Mouse (Mus musculus) hindbrain, embryonic 10.5 days (tissue): ENCODE data around the gene Cabin1. TPM values are rescaled to one million over a fixed set of nuclear protein-coding genes. Genes with fewer than 3 reads are reported as not detected.

ENCODE experiments used
- DNase-seq: peaks from one replicate; pipeline ENCODE4 v3.0.0-alpha.2; 2017; ENCODE audit warnings: low spot score
- H3K27ac ChIP-seq: fragments of 300-500 bp; sonication (generic); 2 replicates; pipeline ENCODE4 v1.5.1; 2016; ENCODE audit warnings: mild to moderate bottlenecking, moderate library complexity
- H3K27me3 ChIP-seq: fragments of 300-500 bp; sonication (generic); 2 replicates; pipeline ENCODE4 v1.6.1; 2016; ENCODE audit warnings: mild to moderate bottlenecking; ENCODE audit not compliant: poor library complexity, insufficient read depth, severe bottlenecking
- H3K36me3 ChIP-seq: fragments of 300-500 bp; sonication (generic); 2 replicates; pipeline ENCODE4 v1.6.1; 2016; ENCODE audit warnings: mild to moderate bottlenecking, moderate library complexity
- H3K4me1 ChIP-seq: fragments of 300-500 bp; sonication (generic); replicated peaks from 2 replicates; pipeline ENCODE4 v1.6.1; 2016; ENCODE audit warnings: mild to moderate bottlenecking
- H3K4me3 ChIP-seq: fragments of 300-500 bp; sonication (generic); 2 replicates; pipeline ENCODE4 v1.5.1; 2016; ENCODE audit warnings: mild to moderate bottlenecking, moderate library complexity
- H3K9me3 ChIP-seq: fragments of 300-500 bp; sonication (generic); 2 replicates; pipeline ENCODE4 v1.6.1; 2016; ENCODE audit warnings: mild to moderate bottlenecking, moderate library complexity
- WGBS: fragments of 180-500 bp; shearing (Covaris S2); methylation state at CpG from one replicate; pipeline ENCODE4 v1.1.7; 2016; 5-methylcytosine and 5-hydroxymethylcytosine counted together
- polyA plus RNA-seq: library from polyadenylated mRNA; unstranded; fragments of >200 nt; fragmentation: Nextera tagmentation; extraction: Ambion mirVana; gene quantifications from 2 replicates; pipeline ENCODE4 v1.2.1, GENCODE M21; 2016

Cabin1 gene
- polyA plus RNA-seq, 1 experiment from 2014 or later: 36.8 TPM

DNA sequence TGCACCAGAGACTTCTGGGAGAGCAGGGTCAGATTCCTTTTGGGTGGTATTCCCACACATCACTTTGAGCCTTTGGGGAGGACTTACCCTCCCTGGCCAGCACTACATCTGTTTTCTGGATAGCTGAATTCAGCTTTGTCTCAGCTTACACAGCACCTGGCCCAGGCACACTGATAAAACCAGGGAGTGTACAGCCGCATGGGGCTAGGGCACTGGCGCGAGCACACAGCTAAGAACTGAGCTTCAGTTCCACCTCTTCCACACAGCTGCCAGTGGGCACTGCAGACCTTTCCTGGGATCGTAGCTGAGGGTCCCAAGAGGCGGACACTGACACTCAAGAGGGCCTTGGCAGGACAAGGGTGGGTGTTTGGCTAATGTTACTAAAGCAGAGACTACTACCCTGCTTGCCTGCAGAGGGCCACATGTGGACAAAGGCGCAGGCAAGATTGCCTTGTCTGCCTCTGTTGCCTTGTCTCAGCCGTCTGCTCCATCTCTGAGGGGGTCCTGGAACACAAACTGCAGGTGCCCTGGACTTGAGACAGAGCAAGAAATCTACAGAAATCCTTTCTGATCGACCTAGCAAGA, 57.4 kb downstream of the Cabin1 start:
- Histone ChIP-seq H3K36me3 (peaks cover 92% of the 10 kb centered on the region), H3K4me3 (no peak overlapping the region), H3K27ac (no peak overlapping the region), H3K4me1 (0 out of 2 replicates have a peak, but pooled peaks cover 7% of the 10 kb centered on the region), H3K9me3 (no peaks in the 10 kb centered on the region), H3K27me3 (no peaks in the 10 kb centered on the region)
- DNase-seq: no peak
- WGBS: 86% methylated on average over 8 of the region's 8 CpGs

DNA sequence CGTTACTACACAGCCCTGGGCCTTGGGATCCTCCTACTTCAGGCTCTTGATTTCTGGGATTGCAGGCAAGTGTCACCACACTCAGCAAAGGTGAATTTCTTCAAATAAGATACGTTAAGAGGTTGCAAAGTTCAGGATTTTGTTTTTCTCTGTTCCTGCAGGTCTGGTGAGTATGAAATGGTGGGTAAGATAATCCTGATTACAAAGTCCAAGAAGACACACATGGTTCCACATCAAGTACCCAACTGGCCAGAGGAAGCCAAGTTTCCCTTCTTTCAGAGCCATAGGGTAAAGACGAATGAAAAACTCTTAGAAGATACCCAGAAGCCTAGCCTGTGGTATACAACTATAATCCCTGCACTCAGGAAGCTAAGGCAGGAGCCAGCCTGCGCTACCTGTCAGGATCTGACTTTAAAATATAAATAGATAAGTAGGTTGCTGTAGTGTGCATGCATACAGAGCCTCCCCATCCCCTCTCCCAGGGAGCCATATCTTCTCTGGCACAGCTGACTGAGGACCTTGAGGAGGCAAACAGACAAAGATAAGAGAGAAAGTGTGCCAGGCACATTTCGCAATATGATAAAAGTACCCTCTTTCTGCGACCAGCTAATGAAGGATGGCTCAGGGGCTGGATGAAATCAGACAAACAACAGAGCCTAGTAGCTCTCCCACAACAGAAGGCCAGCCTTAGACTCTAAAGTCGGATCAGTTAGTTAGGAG, 58.3 kb downstream of the Cabin1 start:
- Histone ChIP-seq H3K4me1 (0 out of 2 replicates have a peak, but pooled peaks cover 7% of the 10 kb centered on the region), H3K27ac (no peak overlapping the region), H3K36me3 (peaks cover 83% of the 10 kb centered on the region), H3K9me3 (no peaks in the 10 kb centered on the region), H3K27me3 (no peaks in the 10 kb centered on the region), H3K4me3 (no peak overlapping the region)
- no peak for DNase-seq
- WGBS: 85% methylated on average over 7 of the region's 7 CpGs

DNA sequence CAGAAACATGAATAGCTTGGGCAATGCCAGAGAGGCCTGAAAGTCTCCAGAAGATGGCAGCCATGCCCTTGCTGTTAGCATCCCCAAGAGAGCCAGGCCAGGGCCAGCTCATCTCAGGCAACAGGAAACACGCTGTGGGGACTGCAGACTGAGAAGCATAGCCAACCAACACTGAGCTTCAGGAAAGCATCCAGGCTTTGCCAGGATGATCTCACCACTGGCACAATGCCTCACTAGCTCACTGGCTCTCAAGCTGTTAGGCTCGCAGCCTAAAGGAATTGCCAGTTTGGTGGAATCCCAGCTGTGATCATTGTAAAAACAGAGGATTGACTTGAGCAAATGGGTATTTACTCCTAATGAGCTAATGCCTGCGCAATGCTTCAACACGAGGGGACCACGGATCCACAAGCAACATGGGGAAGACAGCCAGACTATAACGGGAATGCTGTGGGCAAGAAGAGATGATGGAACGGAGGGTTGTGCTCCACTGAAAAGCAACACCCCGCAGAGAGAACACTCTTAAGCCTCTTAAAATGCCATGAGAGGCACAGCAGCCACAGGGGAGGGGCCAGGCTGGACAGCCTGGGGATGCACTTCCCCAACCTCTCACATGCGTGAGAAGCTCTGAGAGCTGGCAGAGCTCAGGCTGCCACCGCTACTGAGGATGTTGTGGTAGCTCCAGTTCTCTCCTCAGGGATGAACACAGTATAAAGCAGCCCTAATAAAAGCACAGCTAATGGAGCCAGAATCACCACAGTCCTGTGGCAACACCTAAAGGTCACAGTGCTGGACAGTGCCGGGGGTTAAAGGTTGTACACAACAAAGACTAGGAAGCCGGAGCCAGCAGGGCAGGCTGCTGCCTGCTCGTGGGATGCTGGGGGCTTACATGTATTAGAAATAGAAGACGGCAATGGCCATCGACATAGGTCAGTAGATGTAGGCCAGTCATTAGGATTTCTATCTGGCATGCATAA, 59.6 kb downstream of the Cabin1 start:
- Histone ChIP-seq H3K4me3 (no peak overlapping the region), H3K9me3 (no peaks in the 10 kb centered on the region), H3K27ac (0 out of 2 replicates have a peak overlapping the region, but pooled peaks have one; percentile 8), H3K27me3 (no peaks in the 10 kb centered on the region), H3K36me3 (peaks cover 81% of the 10 kb centered on the region), H3K4me1 (0 out of 2 replicates have a peak, but pooled peaks cover 7% of the 10 kb centered on the region)
- 78% methylated on average over 15 of the region's 15 CpGs for WGBS
- DNase-seq: no peak

DNA sequence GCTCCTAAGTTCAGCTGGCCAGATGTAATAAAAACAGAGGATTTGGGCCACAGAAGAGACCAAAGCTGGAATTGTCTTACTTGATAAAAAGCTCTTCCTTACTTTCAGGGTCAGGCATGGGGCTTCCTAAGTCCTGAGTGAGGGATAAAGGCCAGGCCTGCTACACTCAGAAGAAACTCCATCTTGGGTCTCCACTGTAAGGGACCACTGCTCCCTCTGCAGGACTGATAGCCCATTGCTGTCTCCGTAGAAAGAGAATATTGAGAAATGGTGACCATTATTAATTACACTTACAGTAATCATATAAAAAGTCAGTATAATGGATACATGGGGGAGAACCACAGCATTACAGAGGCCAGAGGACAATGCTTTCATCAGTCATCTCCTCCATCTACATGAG, 60.6 kb downstream of the Cabin1 start:
- no peaks in the 10 kb centered on the region for H3K9me3 ChIP-seq
- H3K27me3 ChIP-seq: no peaks in the 10 kb centered on the region
- no peak for DNase-seq
- peaks cover 81% of the 10 kb centered on the region for H3K36me3 ChIP-seq
- 0 out of 2 replicates have a peak, but pooled peaks cover 6% of the 10 kb centered on the region for H3K4me1 ChIP-seq
- no peak overlapping the region for H3K4me3 ChIP-seq
- no peak overlapping the region for H3K27ac ChIP-seq
- WGBS: 71% methylated on average over 1 of the region's 1 CpGs

DNA sequence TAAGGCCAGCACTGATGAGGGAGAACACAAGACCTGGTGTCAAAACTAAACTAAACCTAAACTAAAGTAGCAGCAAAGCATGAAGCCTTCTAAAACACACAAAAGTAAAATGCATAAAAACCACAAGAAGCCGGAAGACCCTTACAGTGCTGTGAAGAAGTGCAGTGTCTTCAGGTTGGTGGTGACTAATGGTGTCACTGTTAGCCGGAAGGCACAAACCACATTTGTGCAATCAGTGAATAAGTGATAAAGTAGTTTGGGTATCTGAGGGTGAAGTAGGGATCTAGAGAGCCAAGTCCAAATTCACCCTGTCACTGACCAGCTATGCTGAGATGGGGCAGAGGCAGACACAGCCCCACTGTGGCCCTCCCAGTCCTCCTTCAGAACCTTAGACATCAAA, 61.6 kb downstream of the Cabin1 start:
- Histone ChIP-seq H3K27ac (no peak overlapping the region), H3K9me3 (no peaks in the 10 kb centered on the region), H3K4me3 (no peak overlapping the region), H3K36me3 (peaks cover 81% of the 10 kb centered on the region), H3K27me3 (no peaks in the 10 kb centered on the region), H3K4me1 (0 out of 2 replicates have a peak, but pooled peaks cover 5% of the 10 kb centered on the region)
- 90% methylated on average over 2 of the region's 2 CpGs for WGBS
- no peak for DNase-seq

- H3K27ac ChIP-seq: no peak overlapping the region
- 94% methylated on average over 6 of the region's 6 CpGs for WGBS
- H3K27me3 ChIP-seq: no peaks in the 10 kb centered on the region
- DNase-seq: no peak
- peaks cover 82% of the 10 kb centered on the region for H3K36me3 ChIP-seq
- H3K4me3 ChIP-seq: no peak overlapping the region
- H3K9me3 ChIP-seq: no peaks in the 10 kb centered on the region
- H3K4me1 ChIP-seq: 0 out of 2 replicates have a peak, but pooled peaks cover 5% of the 10 kb centered on the region
These were observed 62.9 kb downstream of the Cabin1 start for GRCm38 (mm10) chr10:75701280-75701679.

DNA sequence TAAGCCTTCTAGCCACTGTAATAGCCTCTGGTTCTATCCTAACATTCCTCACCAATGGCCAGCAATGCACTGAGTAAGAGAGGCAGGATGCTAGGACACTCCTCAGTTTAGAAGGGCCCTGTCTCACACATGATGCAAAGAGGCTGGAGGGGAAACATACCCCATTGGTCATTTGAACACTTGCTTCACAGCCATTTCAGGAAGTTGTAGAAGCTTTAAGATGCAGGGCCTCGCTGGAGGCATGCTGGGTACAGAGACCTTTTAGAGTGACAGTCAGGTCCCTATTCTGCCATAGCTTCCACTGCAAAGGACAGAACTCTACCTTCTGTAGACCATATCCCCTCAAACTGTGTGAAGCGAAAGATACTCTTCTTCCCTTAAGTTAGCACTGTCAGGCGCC, 66.4 kb downstream of the Cabin1 start:
- H3K27ac ChIP-seq: no peak overlapping the region

DNA sequence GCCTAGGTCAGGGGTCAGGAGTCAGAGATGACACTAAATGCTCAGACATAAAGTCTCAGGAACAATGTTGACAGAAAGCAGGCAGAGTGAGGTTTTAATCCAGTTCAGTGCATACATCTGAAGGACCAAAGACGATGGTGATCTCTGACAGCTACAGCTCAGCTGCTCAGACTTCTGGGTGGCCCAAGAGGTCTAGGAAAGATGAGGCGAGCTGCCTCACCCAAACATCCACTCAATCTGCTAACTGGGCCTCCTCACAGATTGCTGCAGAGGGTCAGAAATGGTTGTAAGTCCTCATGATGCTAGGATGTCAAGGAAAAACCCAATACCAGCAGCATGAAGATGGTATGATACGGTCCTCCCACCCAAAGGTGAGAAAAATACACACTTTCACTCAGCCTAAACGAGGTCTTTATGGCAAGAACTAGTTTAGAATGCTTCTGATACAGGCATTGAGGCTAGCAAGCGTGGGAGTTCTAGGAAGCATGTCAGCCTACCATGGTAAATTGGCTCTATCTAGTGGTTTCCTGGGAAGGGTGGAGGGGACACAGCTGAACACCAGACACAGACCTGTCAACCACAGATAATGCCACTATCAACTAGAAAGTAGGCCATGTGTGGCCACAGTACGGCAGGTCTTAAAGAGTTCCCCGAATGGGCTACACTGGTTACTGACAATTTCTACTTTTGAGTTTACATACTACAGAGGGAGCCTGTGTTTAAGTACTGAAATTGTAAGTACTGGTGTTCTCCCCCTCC, 67.4 kb downstream of the Cabin1 start:
- Histone ChIP-seq H3K4me1 (peaks cover 4% of the 10 kb centered on the region; the same call in 1 of the 2 replicates), H3K27me3 (no peaks in the 10 kb centered on the region), H3K4me3 (no peak overlapping the region), H3K36me3 (peaks cover 88% of the 10 kb centered on the region), H3K27ac (no peak overlapping the region), H3K9me3 (no peaks in the 10 kb centered on the region)
- DNase-seq: no peak
- 91% methylated on average over 7 of the region's 7 CpGs for WGBS

More for the DNA sequence above, 66.4 kb downstream of the Cabin1 start:
- Histone ChIP-seq H3K9me3 (no peaks in the 10 kb centered on the region), H3K4me3 (no peak overlapping the region), H3K4me1 (peaks cover 4% of the 10 kb centered on the region; the same call in 1 of the 2 replicates), H3K36me3 (peaks cover 84% of the 10 kb centered on the region), H3K27me3 (no peaks in the 10 kb centered on the region)
- DNase-seq: no peak
- WGBS: 86% methylated on average over 3 of the region's 3 CpGs

DNA sequence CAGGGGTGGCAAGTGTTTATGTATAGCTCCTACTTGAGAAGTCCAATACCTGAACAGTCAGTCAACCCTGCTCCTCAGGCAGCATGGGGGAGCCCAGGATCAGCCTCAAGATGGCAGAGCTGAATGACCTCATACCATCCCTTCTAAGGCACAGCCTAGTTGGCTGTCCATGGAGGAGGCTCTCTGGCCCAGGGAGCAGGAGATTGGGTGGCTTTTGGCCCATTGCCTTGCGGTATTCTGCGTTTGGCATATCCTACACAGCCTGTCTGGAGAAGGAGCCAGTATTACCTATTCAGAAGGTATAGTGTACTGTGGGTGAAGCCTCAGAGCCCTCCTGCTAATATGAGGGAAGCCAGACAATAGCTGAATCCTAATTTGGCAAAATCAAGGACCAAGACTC, 68.6 kb downstream of the Cabin1 start:
- DNase-seq: no peak
- Histone ChIP-seq H3K4me1 (peaks cover 4% of the 10 kb centered on the region; the same call in 1 of the 2 replicates), H3K27me3 (no peaks in the 10 kb centered on the region), H3K36me3 (peaks cover 100% of the 10 kb centered on the region), H3K27ac (no peak overlapping the region), H3K9me3 (no peaks in the 10 kb centered on the region), H3K4me3 (no peak overlapping the region)
- 91% methylated on average over 2 of the region's 2 CpGs for WGBS

- Histone ChIP-seq H3K27ac (no peak overlapping the region), H3K4me3 (no peak overlapping the region), H3K36me3 (peaks cover 98% of the 10 kb centered on the region), H3K9me3 (no peaks in the 10 kb centered on the region), H3K27me3 (no peaks in the 10 kb centered on the region), H3K4me1 (peaks cover 4% of the 10 kb centered on the region; the same call in 1 of the 2 replicates)
- WGBS: 90% methylated on average over 5 of the region's 5 CpGs
- DNase-seq: no peak
These were observed 69.1 kb downstream of the Cabin1 start for GRCm38 (mm10) chr10:75695078-75695477.

DNA sequence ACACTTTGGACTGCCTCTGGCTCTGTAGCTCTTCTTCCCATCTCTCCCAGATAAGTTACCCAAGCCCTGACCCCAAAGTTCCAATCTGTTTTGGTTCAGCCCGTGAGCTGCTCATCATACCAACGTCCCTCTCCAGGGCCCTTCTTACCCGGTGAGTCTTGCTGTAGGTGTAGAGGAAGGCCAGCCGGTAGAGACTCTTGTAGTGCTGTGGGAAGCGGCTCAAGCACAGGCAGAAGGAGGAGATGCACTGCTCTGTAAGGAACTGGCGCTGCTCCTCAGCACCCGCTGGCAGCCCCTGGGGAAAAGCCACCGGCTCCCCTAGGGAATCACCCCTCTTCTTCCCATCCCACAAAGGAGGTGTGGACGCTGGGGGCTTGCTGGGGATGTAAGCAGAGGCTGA, 69.6 kb downstream of the Cabin1 start:
- 94% methylated on average over 9 of the region's 9 CpGs for WGBS
- Histone ChIP-seq H3K27me3 (no peaks in the 10 kb centered on the region), H3K36me3 (peaks cover 98% of the 10 kb centered on the region), H3K9me3 (no peaks in the 10 kb centered on the region), H3K4me1 (peaks cover 4% of the 10 kb centered on the region; the same call in 1 of the 2 replicates), H3K27ac (no peak overlapping the region), H3K4me3 (no peak overlapping the region)
- no peak for DNase-seq
